Mouse (Mus musculus): ENCODE measurements around the gene Apaf1.

DNA sequence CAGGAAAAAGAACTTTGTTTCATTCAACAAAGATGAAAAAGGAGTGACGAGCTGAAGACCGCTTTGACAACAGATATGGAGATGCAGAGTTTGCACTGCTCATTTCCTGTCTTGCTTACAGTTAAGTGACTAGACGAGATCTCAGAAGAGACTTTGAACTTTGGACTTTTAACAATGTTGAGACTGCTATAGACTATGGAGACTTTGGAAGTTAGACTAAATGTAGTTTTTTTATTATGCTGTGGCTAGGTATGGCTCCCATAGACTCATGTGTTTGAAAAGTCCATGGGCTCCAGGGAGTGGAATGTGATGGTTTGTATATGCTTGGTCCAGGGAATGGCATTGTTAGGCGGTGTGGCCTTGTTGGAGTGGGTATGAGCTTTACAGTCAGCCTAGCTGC lies 100.8 kb downstream of the Apaf1 start:
- TF ChIP-seq CTCF (IDR thresholded peaks at IDR 0.05 in 2 of 3, conservative IDR thresholded peaks at IDR 0.05 in 1 of 3; ENCODE audit: control insufficient read depth in 1 of 3, insufficient read depth in 1 of 3, low read depth in 2 of 3, low read length in 3 of 3, poor library complexity in 1 of 3, severe bottlenecking in 1 of 3) (no peak), SMC3 (IDR thresholded peaks at IDR 0.05; ENCODE audit: low read depth, low read length) (no peak), TBP (IDR thresholded peaks at IDR 0.05; ENCODE audit: low read depth, low read length) (no peak), POLR2A (IDR thresholded peaks at IDR 0.05; ENCODE audit: control insufficient read depth in 1 of 2, insufficient read depth in 1 of 2, low read depth in 1 of 2, low read length in 2 of 2, poor library complexity in 1 of 2) (no peak), HCFC1 (IDR thresholded peaks at IDR 0.05; ENCODE audit: low read depth, low read length) (no peak), BHLHE40 (IDR thresholded peaks at IDR 0.05; ENCODE audit: borderline replicate concordance, low read depth, low read length) (no peak), E2F4 (IDR thresholded peaks at IDR 0.05; ENCODE audit: borderline replicate concordance, low read depth, low read length) (no peak), CHD2 (IDR thresholded peaks at IDR 0.05; ENCODE audit: low read length) (no peak), MYC (IDR thresholded peaks at IDR 0.05; ENCODE audit: low read depth, low read length) (no peak), ELF1 (IDR thresholded peaks at IDR 0.05; ENCODE audit: low read depth, low read length) (no peak), GABPA (IDR thresholded peaks at IDR 0.05; ENCODE audit: low read depth, low read length) (no peak)

Measured in MEL (cell line).